Mouse (Mus musculus) olfactory bulb, adult 2 months (tissue): ENCODE measurements around the gene Scn11a.

Source experiments
- CTCF ChIP-seq: fragments of 200-500 bp; IDR thresholded peaks from 2 replicates; pipeline ENCODE4 v1.5.1; 2012; ENCODE audit warnings: low read depth, mild to moderate bottlenecking, low read length, moderate library complexity; ENCODE audit not compliant: insufficient read depth
- POLR2A ChIP-seq: fragments of 200-500 bp; IDR thresholded peaks from 2 replicates; pipeline ENCODE4 v1.6.1; 2012; ENCODE audit warnings: mild to moderate bottlenecking, low read depth, low read length, moderate library complexity; ENCODE audit not compliant: insufficient read depth

GRCm38 (mm10) chr9:119849214-119849613 lies 24.0 kb upstream of the Scn11a start:
- TF ChIP-seq POLR2A (no peak), CTCF (no peak)
